Mouse (Mus musculus): Measurements from ENCODE around the gene Aldh2. TPM values are rescaled to one million over a fixed set of nuclear protein-coding genes. Genes with fewer than 3 reads are reported as not detected.
A peak's percentile ranks its signal among the peaks of the same experiment; 100 is the strongest.

Gene Aldh2
- polyA plus RNA-seq, 1 experiment, result 174 TPM

DNA sequence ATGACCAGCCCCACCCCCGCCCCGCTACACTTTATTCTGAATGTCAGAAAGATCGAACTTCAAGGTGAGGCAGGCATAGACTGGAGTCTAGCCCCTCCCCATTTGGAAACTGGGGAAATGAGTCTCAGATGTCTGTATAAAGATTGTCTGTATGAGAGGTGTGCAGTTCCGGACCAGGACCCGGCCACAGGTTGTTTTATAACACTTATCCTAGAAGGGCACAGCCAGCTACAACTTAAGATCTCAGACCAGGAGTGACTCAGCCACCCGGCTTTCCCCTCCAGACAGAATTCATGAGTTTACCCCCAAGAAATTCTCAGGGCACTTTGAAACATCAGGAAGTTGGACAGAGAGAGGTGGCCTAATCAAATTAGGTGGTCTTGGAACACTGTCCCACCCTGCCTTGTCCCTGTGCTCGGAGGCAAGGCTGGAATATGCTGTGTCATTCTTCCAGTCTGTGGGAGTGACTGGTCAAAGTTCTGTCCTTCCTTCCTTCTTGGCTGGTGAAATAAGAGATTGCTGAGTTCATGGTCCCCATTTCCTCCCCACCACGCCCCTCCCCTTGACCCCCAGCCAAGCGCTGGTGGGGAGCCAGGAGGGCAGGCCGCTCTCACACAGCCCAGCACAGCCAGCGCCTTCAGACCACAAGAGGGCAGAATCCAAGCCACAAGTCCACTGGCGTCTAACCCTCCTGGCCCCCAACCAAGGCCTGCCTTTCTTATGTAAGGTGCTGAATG, 9.7 kb downstream of the Aldh2 start:
- Histone ChIP-seq H3K4me1 (ENCODE audit: control insufficient read depth, insufficient read depth, low read length) (0 out of 2 replicates have a peak, but pooled peaks cover 3% of the 10 kb centered on the region), H3K27me3 (ENCODE audit: control insufficient read depth, insufficient read depth, low read length) (no peaks in the 10 kb centered on the region), H3K4me3 (replicated peaks; ENCODE audit: insufficient read depth, low read depth, low read length) (no peak overlapping the region), H3K27ac (ENCODE audit: insufficient read depth, low read length) (peak overlapping the region; percentile 40; the same call in 1 of the 2 replicates)
- 56% methylated on average over 12 of the region's 12 CpGs for WGBS
- peak; percentile 61 to 67 for DNase-seq
- TF ChIP-seq POLR2A (IDR thresholded peaks at IDR 0.05; ENCODE audit: borderline replicate concordance, insufficient read depth, low read length), result no peak
- TF ChIP-seq CTCF (IDR thresholded peaks at IDR 0.05; ENCODE audit: borderline replicate concordance, insufficient read depth, low read depth, low read length), result peak; percentile 60

DNA sequence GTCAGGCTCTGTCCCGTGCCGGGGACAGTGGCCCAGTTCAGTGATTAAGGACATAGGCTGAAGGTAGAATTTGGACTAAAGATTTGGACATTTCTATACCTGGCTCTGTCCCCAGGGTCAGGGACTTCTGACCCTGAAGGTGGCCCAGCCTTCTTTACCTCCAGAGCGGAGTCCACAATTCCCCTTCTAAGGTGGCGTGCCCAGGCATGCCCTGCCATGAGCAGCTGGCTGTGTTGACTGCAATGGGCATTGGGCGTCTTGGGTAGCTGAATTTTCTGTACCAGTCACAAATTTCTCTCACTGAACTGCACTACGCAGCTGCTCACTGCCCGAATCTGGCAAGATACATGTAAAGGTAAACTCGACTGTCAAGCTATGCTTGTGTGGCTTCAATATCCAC, 11.7 kb downstream of the Aldh2 start:
- Histone ChIP-seq H3K4me1 (ENCODE audit: control insufficient read depth, insufficient read depth, low read length) (0 out of 2 replicates have a peak, but pooled peaks cover 3% of the 10 kb centered on the region), H3K27ac (ENCODE audit: insufficient read depth, low read length) (no peak overlapping the region), H3K27me3 (ENCODE audit: control insufficient read depth, insufficient read depth, low read length) (no peaks in the 10 kb centered on the region), H3K4me3 (replicated peaks; ENCODE audit: insufficient read depth, low read depth, low read length) (no peak overlapping the region)
- TF ChIP-seq POLR2A (IDR thresholded peaks at IDR 0.05; ENCODE audit: borderline replicate concordance, insufficient read depth, low read length), result no peak
- no peak for TF ChIP-seq CTCF (IDR thresholded peaks at IDR 0.05; ENCODE audit: borderline replicate concordance, insufficient read depth, low read depth, low read length)
- WGBS, result 84% methylated on average over 8 of the region's 8 CpGs
- DNase-seq, result no peak

DNA sequence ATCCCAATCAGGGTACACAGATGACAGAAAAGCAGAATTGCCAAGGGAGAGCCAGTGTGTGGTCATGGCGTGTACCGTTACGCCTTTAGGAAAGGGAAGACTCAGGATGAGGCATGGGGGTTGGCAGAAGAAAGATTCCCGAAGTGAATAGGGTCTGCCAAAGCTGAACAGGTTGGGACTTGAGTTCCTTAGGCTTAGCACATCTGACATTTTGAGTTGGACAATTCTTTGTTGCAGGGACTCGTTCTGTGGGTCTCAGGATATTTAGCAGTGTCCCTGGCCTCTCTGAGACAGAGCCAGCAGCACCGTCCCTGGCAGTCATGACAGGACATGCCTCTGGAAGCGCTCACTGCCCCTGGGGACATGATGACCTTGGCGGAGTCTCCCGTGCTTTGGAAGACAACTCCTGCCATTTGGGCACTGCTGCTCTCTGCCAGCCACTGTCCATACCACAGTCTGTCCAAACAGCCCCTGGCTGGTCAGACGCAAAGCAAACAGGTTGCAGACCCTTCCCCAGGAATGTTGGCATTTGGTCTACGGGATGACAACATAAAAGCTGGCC, 16.6 kb downstream of the Aldh2 start:
- Histone ChIP-seq H3K27me3 (ENCODE audit: control insufficient read depth, insufficient read depth, low read length) (no peaks in the 10 kb centered on the region), H3K4me1 (ENCODE audit: control insufficient read depth, insufficient read depth, low read length) (no peaks in the 10 kb centered on the region), H3K4me3 (replicated peaks; ENCODE audit: insufficient read depth, low read depth, low read length) (no peak overlapping the region), H3K27ac (ENCODE audit: insufficient read depth, low read length) (no peak overlapping the region)
- DNase-seq, result no peak
- WGBS, result 32% methylated on average over 11 of the region's 11 CpGs
- TF ChIP-seq POLR2A (IDR thresholded peaks at IDR 0.05; ENCODE audit: borderline replicate concordance, insufficient read depth, low read length) (no peak), CTCF (IDR thresholded peaks at IDR 0.05; ENCODE audit: borderline replicate concordance, insufficient read depth, low read depth, low read length) (no peak)

DNA sequence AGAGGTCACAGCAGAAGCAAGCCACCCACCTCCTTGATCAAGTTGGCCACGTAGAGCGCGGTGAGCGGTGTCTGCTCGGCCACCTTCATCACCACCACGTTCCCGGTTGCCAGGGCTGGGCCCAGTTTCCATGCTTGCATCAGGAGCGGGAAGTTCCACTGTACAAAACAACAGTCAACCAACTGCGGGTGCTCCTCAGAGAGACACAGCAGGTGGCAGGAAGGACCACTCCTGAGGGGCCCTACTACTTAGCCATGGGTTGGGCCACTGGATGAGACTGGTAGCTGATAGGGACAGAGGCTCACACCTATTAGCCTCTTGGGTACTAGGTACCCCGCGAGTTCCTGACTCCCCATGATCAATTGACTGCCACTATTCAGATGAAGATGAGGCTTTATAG, 17.8 kb downstream of the Aldh2 start:
- H3K27ac ChIP-seq (ENCODE audit: insufficient read depth, low read length), result no peak overlapping the region
- no peaks in the 10 kb centered on the region for H3K27me3 ChIP-seq (ENCODE audit: control insufficient read depth, insufficient read depth, low read length)
- TF ChIP-seq POLR2A (IDR thresholded peaks at IDR 0.05; ENCODE audit: borderline replicate concordance, insufficient read depth, low read length) (no peak), CTCF (IDR thresholded peaks at IDR 0.05; ENCODE audit: borderline replicate concordance, insufficient read depth, low read depth, low read length) (no peak)
- H3K4me1 ChIP-seq (ENCODE audit: control insufficient read depth, insufficient read depth, low read length), result no peaks in the 10 kb centered on the region
- no peak for DNase-seq
- H3K4me3 ChIP-seq (replicated peaks; ENCODE audit: insufficient read depth, low read depth, low read length), result no peak overlapping the region
- WGBS, result 96% methylated on average over 11 of the region's 11 CpGs

DNA sequence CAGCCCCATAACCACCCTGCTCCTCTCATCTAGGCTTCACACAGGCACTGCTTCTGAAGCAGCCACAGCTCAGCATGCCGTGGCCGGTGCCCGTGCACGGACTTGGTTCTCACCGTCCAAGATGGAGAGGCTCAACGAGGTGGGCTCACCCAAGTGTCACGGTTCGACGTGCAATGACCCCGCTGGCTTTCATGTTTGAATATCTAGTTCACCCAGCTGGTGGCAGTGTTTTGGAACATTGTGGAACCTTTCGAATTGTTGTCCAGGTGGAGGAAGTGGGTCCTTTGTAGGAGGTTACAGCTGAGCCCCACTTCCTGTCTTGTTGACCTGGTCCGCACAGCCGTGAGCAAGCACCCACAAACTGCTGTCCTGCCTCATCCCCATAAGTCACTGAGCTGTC, 19.5 kb downstream of the Aldh2 start:
- TF ChIP-seq POLR2A (IDR thresholded peaks at IDR 0.05; ENCODE audit: borderline replicate concordance, insufficient read depth, low read length), result no peak
- H3K27ac ChIP-seq (ENCODE audit: insufficient read depth, low read length), result no peak overlapping the region
- H3K4me3 ChIP-seq (replicated peaks; ENCODE audit: insufficient read depth, low read depth, low read length), result no peak overlapping the region
- 86% methylated on average over 13 of the region's 13 CpGs for WGBS
- DNase-seq, result no peak
- no peaks in the 10 kb centered on the region for H3K4me1 ChIP-seq (ENCODE audit: control insufficient read depth, insufficient read depth, low read length)
- no peaks in the 10 kb centered on the region for H3K27me3 ChIP-seq (ENCODE audit: control insufficient read depth, insufficient read depth, low read length)

DNA sequence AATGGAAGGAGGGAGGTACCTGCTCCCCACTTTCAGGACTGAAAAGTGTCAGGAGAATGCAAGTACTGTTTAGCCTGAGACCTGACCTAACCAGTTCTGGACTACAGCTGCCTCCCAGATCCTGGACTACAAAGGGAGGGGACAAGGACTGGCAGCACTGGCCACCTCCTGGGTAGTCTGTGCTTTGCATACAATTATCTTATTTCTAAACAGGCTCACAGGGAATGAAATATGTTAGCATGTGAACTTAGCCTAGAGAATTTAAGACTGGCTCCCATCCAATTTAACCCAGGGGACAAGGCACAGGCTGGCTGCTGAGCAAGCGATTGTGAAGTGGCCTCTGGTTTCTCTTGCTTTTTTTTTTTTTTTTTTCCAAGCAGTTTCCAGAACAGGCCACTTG, 22.8 kb downstream of the Aldh2 start:
- no peaks in the 10 kb centered on the region for H3K4me1 ChIP-seq (ENCODE audit: control insufficient read depth, insufficient read depth, low read length)
- no peaks in the 10 kb centered on the region for H3K27me3 ChIP-seq (ENCODE audit: control insufficient read depth, insufficient read depth, low read length)
- H3K27ac ChIP-seq (ENCODE audit: insufficient read depth, low read length), result no peak overlapping the region
- no peak for TF ChIP-seq POLR2A (IDR thresholded peaks at IDR 0.05; ENCODE audit: borderline replicate concordance, insufficient read depth, low read length)
- no peak for TF ChIP-seq CTCF (IDR thresholded peaks at IDR 0.05; ENCODE audit: borderline replicate concordance, insufficient read depth, low read depth, low read length)
- H3K4me3 ChIP-seq (replicated peaks; ENCODE audit: insufficient read depth, low read depth, low read length), result no peak overlapping the region
- no peak for DNase-seq
- WGBS, result 50% methylated on average over 1 of the region's 1 CpGs

DNA sequence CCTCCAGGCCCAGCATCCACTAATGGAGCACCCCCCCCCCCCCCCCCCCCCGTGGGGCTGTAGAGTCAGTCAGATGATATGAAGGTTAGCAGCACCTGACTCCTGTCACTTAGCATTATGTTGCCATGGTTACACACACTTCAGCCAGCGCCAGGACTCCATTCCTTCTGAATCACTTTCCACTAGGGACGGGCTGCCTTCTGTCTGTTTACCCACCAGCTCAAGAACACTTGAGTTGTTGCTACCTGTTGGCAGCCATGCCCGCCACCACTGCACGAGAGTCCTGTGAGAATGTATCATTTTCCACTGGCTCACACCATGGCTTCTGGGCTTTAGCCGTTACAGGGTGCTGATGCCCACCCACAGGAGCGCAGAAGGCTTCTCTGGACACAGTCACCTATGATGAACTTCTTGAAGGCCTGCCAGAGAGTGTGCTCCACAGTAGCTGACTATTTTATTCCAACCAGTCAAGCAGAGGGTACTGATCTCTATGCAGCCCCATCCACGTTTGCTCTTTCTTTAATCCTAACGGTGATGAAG, 23.7 kb downstream of the Aldh2 start:
- Histone ChIP-seq H3K4me3 (replicated peaks; ENCODE audit: insufficient read depth, low read depth, low read length) (no peak overlapping the region), H3K27me3 (ENCODE audit: control insufficient read depth, insufficient read depth, low read length) (no peaks in the 10 kb centered on the region), H3K4me1 (ENCODE audit: control insufficient read depth, insufficient read depth, low read length) (no peaks in the 10 kb centered on the region), H3K27ac (ENCODE audit: insufficient read depth, low read length) (no peak overlapping the region)
- TF ChIP-seq POLR2A (IDR thresholded peaks at IDR 0.05; ENCODE audit: borderline replicate concordance, insufficient read depth, low read length) (no peak), CTCF (IDR thresholded peaks at IDR 0.05; ENCODE audit: borderline replicate concordance, insufficient read depth, low read depth, low read length) (no peak)
- 68% methylated on average over 9 of the region's 9 CpGs for WGBS
- DNase-seq, result no peak
